Mouse (Mus musculus) ZHBTc4 (cell line): ENCODE results near the gene Il9r.

Source experiments
- DNase-seq: peaks from one replicate; pipeline ENCODE4 v3.0.0-alpha.2; 2011; ENCODE audit warnings: low read depth, low spot score

Il9r gene

DNA sequence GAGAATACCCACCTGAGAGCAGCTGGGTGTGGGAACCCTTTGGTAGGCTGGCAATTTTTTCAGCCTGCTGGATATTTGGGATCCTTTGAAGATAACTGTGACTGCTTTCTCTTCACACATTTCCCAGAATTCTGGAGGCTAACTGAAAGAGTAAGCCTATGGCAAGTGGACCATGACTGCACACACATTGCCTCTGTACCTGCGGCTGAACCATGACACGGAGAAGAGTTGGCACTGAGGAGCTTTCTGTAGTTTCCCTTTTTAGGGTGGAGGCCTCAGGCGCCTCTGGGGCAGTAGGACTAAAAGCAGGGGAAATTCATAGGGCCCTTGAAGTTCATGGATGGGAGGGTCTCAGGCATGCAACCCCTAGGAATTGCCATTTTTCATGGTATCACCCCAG is 40.9 kb downstream of the Il9r start:
- no peak for DNase-seq

DNA sequence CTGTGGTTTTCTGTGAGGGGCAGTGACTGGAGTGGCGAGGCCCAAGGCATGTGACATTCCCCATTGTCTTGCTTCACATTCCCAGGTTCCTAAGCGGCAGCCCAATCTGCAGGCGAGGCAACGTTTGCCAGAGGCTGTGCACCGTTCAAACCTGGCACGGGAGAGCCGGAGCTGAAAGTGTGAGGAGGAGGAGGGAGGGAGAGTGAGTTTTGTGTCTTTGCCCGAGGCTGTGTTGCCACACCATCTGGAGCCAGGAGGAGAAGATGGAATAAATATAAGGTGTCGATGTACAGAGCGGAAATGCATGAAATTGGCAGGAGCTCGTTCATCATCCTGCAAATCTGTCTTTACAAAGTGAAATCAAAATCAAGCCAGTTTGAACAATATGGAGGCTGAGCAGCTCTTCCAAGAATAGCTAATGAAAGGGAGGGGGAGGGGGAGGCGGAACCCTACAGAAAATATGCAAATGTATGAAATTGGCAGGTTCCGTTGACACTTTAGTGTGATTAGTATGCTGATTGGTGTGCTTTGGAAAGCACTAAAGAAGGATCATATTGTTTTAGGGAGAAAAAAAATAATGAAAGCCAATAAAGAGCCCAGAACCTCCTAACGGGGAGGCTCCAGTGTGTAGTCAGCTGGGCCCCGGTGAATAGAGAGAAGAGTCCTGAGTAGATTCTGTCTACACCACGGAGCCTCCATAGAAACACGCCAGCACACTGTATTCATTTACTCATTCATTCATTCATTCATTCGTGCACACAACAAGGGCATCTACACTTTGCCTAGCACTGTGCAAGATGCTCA is 42.1 kb downstream of the Il9r start:
- DNase-seq = peak; percentile 40

DNA sequence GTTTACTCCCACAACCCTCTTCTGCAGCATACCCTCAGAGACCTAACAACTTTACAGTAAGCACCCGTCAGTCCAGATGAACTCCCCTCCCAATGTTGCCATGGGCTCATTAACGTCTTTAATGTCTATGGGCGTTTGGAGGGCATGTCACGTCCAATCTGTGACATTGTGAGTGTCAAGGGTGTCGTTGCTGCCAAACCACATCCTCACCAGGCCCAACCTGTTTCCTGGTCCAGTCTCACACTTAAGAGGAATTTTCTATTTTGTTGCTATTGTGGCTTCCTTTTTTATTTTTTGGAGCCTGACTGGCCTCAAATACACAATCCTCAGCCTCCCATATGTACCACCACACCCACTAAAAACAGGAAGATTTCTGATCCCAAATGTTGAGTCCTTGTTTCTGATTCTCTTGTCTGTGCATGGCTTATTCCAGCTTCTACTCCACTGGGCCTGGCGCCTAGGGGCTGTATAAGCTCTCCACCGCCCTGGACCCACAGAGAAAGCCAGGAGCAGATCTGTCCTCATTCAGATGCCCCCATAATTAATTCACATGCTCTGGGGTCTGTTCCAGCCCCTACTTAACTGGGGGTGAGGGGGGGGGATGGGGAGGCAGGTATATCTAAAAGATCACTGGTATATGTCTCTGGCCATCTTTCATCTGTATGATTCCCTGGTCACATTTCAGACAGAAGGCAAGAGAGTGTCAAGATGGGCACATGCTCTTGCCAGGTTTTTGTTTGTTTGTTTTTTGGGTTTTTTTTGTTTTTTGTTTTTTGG is 43.0 kb downstream of the Il9r start:
- no peak for DNase-seq

DNA sequence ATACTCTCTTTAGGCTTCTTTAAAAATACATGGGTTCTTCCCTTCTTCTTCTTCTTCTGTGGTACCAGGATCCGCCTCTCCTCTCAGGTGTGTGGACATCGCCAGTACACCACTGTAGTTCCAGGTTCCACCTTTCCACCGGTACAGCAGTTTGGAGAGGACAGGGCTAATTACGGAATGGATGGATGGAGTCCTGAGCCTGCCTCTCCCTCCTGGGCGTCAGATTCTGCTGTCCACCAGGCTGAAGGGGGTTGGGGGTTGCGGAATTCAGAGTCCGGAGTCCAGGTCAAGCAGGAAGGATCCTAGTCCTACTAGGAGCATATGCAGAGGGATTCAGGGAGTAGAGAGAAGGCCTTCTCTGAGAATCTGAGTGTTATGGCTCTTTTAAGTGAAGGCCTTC is 46.9 kb downstream of the Il9r start:
- no peak for DNase-seq

DNA sequence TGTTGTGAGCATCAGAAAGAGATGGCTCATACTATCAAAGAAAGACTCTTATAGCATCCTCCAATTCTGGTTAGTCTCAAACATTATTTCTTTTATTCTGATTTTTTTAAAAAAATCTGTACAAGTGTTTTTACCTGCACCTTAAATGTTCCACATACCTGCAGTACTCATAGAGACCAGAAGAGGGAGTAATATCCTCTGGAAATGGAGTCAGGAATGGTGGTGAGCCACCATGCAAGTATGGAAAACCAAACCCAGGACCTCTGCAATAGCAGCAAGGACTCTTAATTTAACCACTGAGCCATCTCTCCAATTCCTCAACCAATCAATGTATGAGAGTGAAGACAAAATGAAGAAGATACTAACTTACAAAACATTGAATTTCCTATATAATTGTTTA is 47.3 kb downstream of the Il9r start:
- DNase-seq = peak; percentile 71

DNA sequence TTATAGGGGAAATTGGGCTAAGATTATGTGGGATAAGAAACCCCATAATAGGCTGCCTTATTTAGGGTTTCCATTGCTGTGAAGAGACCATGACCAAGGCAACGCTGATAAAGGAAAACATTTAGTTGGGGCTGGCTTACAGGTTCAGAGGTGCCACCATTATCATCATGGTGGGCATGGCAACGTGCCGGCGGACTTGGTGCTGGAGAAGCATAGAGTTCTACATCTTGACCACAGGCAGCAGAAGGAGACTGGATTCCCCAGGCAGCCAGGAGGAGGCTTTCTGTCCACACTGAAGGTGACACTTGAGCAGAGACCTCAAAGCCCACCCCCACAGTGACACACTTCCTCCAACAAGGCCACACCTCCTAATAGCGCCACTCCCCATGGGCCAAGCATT is 48.8 kb downstream of the Il9r start:
- no peak for DNase-seq

DNA sequence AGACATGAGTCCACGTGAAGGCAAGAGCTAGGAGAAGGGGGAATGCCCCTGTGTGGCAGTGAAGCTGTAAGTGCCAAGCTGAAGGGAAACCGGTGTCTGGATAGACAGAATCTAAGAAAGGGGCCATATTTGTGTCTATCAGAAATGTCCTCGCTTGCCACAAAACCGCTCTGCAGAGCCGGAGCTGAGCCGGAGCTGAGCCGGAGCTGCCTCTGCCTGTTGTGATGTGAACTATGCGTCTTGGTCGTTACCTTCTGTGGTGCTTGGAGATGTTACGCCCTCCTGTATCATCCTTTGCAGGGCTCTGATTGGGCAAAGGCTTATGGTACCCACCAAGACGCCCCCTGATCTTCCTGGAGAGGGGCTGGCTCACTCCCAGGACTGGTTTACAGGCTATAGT is 50.5 kb downstream of the Il9r start:
- no peak for DNase-seq

DNA sequence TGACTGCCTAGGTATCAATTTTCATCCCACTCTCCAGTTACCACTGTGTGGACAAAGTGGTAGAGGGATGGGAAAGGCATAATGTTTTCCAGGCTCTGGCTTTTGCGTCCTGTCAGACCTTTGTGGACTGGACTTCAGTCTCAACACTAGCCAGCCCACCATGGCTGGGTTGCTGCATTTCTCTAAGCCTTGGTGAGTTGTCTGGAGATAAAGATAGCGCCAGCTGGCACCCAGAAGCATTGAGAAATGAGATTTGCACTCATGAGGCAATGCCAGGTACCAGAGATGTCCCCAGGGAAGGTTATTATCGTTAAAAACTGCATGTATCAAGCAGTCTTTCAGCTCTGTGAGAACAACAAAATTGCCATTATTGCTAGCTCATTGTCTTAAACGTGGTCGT is 57.3 kb downstream of the Il9r start:
- DNase-seq = no peak

DNA sequence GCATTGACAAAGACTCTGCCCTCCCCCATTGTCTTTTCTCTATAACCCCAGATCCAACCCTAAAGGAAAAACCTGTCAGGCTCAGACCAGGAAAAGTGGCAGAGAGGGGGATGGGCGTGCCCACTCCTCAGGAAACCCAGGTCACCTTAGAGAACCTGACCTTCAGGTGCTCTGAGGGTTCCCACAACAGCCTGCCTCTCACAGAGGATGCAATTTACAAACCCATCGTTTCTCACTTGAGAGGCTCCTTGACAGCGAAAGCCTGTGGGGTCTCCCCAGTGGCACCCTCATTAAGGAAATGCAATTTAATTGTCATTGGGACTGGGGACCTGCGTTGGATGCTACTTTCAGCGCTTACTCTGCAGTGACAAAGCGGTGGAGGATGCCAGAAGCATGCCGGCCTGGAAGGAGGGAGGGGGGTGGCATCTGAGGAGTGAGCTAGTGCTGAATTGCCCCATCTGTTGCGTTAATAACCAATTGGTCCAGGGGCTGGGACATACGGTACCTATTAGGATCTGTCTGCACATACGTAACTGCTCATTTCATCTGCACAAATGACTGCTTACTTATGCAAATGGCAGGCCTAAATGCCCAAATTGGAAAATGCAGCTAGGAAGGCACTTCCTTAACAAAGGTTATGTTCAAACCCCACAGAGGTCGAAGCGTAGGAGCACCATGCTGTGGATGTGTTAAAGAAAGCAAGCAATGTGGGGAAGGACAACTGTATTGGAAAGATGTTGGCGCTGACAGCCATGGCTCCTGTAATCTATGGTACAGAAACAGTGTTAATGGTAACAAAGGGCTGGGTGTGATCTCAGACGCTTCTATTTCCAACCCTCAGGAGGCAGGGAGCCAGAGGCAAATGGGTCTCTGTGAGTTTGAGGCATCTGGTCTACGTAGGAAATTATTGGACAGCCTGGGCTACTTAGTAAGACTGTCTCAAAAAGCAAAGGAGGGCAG is 58.2 kb downstream of the Il9r start:
- DNase-seq = no peak

DNA sequence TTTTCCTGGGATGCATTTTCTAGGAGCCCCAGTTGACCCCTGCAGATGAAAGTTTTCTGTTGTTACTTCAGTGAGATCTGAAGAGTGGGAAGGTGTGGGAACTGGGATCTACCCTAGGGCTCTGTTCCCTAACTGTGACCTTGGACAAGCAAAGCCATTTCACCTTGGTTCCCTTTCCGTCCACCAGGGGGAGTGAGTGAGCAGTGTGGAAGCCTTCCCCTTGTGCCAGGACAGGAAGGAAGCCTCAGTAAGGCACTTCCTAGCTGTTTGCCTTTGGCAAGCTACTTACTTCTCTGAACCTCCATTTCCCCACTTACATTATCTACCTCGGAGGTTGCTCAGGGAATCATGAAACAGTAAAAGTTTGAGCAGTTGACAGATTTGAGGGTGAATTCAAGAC is 59.0 kb downstream of the Il9r start:
- DNase-seq = peak; percentile 90

DNA sequence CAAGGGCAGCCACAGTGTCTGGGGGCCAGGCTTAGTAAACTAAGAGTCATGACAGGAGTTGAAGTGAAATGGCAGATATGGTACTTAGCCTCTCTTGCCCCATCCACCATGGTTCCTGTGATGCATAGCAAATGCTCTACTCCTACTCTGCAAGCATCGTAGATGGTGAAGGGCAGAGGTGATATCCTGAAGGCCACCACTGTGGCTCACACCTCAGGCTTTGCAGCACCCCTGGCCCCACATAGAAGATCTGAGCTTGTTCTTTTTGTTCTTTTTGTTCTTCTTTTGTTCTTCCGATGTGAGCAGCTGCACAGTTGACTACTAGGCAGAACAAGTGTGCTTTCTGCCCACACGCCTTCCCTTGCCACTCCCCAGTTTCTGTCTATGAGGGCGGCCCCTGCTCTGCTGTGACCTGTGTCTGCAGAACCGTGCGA is 60.5 kb downstream of the Il9r start:
- no peak for DNase-seq

DNA sequence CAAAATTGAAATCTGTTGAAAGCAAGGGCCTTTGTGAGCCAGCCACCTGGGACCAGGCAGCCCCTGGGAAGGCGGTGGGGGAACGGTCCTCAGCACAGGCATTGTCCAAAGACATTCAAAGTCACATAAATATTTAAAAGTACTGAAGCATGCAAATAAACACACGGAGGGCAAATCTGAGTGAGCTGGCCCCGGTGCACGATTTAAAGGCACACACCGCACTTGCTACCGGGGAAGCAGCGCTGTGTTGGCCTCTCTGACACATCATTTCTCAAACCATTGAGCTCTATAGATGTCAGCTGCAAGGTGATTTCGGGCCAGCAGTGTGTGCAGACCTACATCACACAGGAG is 61.5 kb downstream of the Il9r start:
- no peak for DNase-seq

DNA sequence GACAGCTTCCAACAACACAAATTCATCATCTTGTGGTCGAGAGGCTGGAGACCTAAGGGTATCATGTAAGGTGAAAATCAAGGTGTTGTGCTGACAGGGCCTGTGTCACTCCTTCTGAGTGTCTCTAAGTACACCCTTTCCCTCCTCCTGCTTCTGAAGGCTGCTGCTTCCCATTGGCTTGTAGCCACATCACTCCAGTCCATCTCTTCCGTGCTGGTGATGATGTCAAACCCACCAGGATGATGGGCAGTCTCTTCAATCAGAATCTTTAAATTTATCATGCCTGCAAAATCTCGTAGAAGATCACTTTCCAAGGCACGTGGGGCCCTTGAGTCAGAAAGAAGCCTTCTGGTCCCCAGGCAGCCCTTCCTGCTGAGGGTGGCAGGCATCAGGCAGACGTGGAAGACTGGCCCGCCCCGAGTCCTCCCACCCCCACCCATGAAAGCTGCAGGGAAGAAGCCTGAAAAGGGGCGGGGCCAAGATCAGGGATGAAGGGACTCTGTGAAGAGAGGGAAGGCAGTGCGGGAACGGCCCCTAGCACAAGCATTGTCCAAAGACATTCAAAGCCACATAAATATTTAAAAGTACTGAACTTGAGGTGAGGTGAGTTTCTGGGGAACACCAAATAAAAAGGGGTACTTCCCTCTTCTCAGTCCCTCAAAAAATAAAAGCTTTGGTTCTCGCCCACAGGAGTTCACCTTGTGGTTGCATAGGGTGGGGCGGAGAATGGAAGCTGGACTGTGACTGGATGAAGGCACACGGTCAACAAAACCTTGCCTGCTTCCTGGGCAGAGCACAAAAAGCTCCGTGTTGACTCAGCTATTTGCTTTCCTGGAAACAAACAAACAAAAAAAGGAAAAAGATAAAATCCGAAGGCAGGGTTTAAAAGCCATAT is 62.1 kb downstream of the Il9r start:
- peak; percentile 85 for DNase-seq
